Mouse (Mus musculus) G1E (cell line): ENCODE measurements at regions not wholly inside any gene's neighbourhood (a gene's known extent, or its start where the extent isn't known, plus 50 kb on each side); places are given as distances from the start of the nearest gene placed in this dataset.

Source experiments
- ATAC-seq: 2 replicates; pipeline ENCODE4 v1.8.0; 2016; ENCODE audit warnings: mild to moderate bottlenecking; ENCODE audit not compliant: insufficient number of reproducible peaks, poor library complexity, low FRiP score, severe bottlenecking; ENCODE audit errors: extremely low read depth
- DNase-seq: peaks from one replicate; pipeline ENCODE4 v3.0.0; 2012; ENCODE audit warnings: low spot score
- H3K27me3 ChIP-seq: 2 replicates; pipeline ENCODE4 v1.6.1; 2012; ENCODE audit warnings: mild to moderate bottlenecking, low read length, inconsistent platforms; ENCODE audit not compliant: insufficient read depth
- H3K36me3 ChIP-seq: replicated peaks from 2 replicates; pipeline ENCODE3; 2012; ENCODE audit warnings: mild to moderate bottlenecking, inconsistent platforms
- H3K4me1 ChIP-seq: 2 replicates; pipeline ENCODE4 v1.6.1; 2012; ENCODE audit warnings: low read depth, low read length, inconsistent platforms, mixed read lengths; ENCODE audit not compliant: insufficient read depth
- H3K4me3 ChIP-seq: 2 replicates; pipeline ENCODE4 v1.5.1; 2012; ENCODE audit warnings: low read depth, mild to moderate bottlenecking, inconsistent platforms, low read length, moderate library complexity, mixed read lengths
- H3K9me3 ChIP-seq: replicated peaks from 2 replicates; pipeline ENCODE4 v1.6.1; 2012; ENCODE audit warnings: inconsistent platforms
- CTCF ChIP-seq: IDR thresholded peaks from 2 replicates; pipeline ENCODE4 v1.5.1; 2012; ENCODE audit warnings: low read depth, low read length, inconsistent platforms, mixed read lengths
- GATA1 ChIP-seq: IDR thresholded peaks from 2 replicates; pipeline ENCODE4 v1.6.1; 2012; ENCODE audit warnings: borderline replicate concordance, low read length, inconsistent platforms, mixed read lengths
- GATA2 ChIP-seq: IDR thresholded peaks from 2 replicates; pipeline ENCODE4 v1.6.1; 2012; ENCODE audit warnings: low read depth, low read length, inconsistent platforms, borderline replicate concordance
- POLR2AphosphoS5 ChIP-seq: IDR thresholded peaks from 2 replicates; pipeline ENCODE4 v1.6.1; 2012; ENCODE audit warnings: low read depth, low read length, inconsistent platforms; ENCODE audit not compliant: insufficient replicate concordance
- TAL1 ChIP-seq: conservative IDR thresholded peaks from 2 replicates; pipeline ENCODE4 v1.6.1; 2012; ENCODE audit warnings: low read depth, low read length, inconsistent platforms, mixed read lengths

GRCm38 (mm10) chr17:4355506-4356218 is 638.5 kb upstream of the Arid1b start:
- Histone ChIP-seq H3K4me3 (no peak overlapping the region), H3K27me3 (no peaks in the 10 kb centered on the region), H3K4me1 (no peaks in the 10 kb centered on the region), H3K36me3 (no peaks in the 10 kb centered on the region), H3K9me3 (no peaks in the 10 kb centered on the region)
- ATAC-seq (no peak), DNase-seq (no peak)
- TF ChIP-seq CTCF (no peak), GATA2 (no peak), GATA1 (no peak), POLR2AphosphoS5 (no peak), TAL1 (no peak)

- Histone ChIP-seq H3K36me3 (no peaks in the 10 kb centered on the region), H3K9me3 (no peaks in the 10 kb centered on the region), H3K4me1 (no peaks in the 10 kb centered on the region), H3K27me3 (no peaks in the 10 kb centered on the region), H3K4me3 (no peak overlapping the region)
- ATAC-seq (no peak), DNase-seq (no peak)
- TF ChIP-seq GATA1: no peak
- no peak for TF ChIP-seq POLR2AphosphoS5
- no peak for TF ChIP-seq TAL1
- no peak for TF ChIP-seq CTCF
- TF ChIP-seq GATA2: no peak
These were observed 633.5 kb upstream of the Arid1b start for GRCm38 (mm10) chr17:4360413-4361320.

GRCm38 (mm10) chr17:4365811-4366210 is 628.3 kb upstream of the Arid1b start:
- no peak for DNase-seq
- Histone ChIP-seq H3K36me3 (no peaks in the 10 kb centered on the region), H3K4me1 (no peaks in the 10 kb centered on the region), H3K27me3 (no peaks in the 10 kb centered on the region), H3K9me3 (no peaks in the 10 kb centered on the region), H3K4me3 (no peak overlapping the region)
- TF ChIP-seq GATA1 (no peak), CTCF (no peak), TAL1 (no peak), POLR2AphosphoS5 (no peak), GATA2 (no peak)
- no peak for ATAC-seq

- H3K9me3 ChIP-seq: no peaks in the 10 kb centered on the region
- ATAC-seq: no peak
- H3K36me3 ChIP-seq: no peaks in the 10 kb centered on the region
- no peak for TF ChIP-seq POLR2AphosphoS5
- no peak for TF ChIP-seq GATA1
- no peak for TF ChIP-seq TAL1
- TF ChIP-seq CTCF: no peak
- no peak for TF ChIP-seq GATA2
- no peaks in the 10 kb centered on the region for H3K4me1 ChIP-seq
- no peak for DNase-seq
- no peak overlapping the region for H3K4me3 ChIP-seq
- H3K27me3 ChIP-seq: no peaks in the 10 kb centered on the region
These were observed 613.7 kb upstream of the Arid1b start for GRCm38 (mm10) chr17:4380449-4380848.

GRCm38 (mm10) chr17:4380873-4381272 is 613.3 kb upstream of the Arid1b start:
- H3K4me3 ChIP-seq: no peak overlapping the region
- H3K9me3 ChIP-seq: no peaks in the 10 kb centered on the region
- H3K4me1 ChIP-seq: no peaks in the 10 kb centered on the region
- no peaks in the 10 kb centered on the region for H3K36me3 ChIP-seq
- DNase-seq (no peak), ATAC-seq (no peak)
- no peak for TF ChIP-seq POLR2AphosphoS5
- TF ChIP-seq CTCF: no peak
- TF ChIP-seq GATA2: no peak
- TF ChIP-seq TAL1: no peak
- no peak for TF ChIP-seq GATA1
- no peaks in the 10 kb centered on the region for H3K27me3 ChIP-seq
